Mouse (Mus musculus): ENCODE measurements at regions not wholly inside any gene's neighbourhood (a gene's known extent, or its start where the extent isn't known, plus 50 kb on each side); places are given as distances from the start of the nearest gene placed in this dataset.

DNA sequence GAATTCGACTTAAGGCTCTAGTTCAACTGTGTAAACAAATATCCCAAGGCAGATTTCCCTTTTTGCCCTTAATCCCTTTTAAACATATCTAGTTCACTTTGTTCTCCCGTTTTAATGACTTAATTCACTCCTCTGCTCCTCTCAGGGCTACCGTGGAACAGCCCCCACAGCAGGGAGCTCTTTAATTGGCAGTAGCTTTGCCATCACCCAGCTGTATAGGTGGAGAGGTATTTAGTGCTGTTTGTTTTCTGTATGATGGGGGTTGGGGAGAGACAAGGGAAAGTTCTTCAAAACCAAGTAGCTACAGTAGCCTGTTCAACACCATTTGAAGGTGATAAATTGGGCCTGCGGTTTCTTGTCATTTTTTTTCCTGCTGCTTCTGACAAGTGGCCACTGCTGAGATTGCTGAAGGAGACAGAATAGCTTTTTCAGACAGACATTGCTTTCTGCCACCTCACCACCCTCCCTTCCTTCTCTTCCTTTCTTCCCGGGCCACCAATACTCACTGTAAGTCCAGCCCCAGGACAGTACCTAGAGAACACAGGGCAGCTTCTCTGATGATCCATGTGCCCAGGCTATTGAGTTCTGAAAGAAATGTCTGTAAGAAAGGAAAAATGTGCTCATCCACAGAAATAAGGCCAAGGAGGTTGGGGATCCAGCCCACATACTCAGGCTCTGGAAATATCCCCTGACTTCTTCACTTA lies 520.2 kb downstream of the Cdk5rap2 start:
- TF ChIP-seq POLR2A (IDR thresholded peaks at IDR 0.05; ENCODE audit: insufficient read depth, low read depth, low read length) = no peak
- TF ChIP-seq CTCF (IDR thresholded peaks at IDR 0.05) = no peak
- TF ChIP-seq EP300 (IDR thresholded peaks at IDR 0.05; ENCODE audit: insufficient read depth, low read depth, low read length) = no peak
